Mouse (Mus musculus) ES-Bruce4 (cell line): Measurements from ENCODE around the gene Sft2d1.
A peak's percentile ranks its signal among the peaks of the same experiment; 100 is the strongest.

Source experiments
- CTCF ChIP-seq: IDR thresholded peaks from one replicate; pipeline ENCODE4 v1.8.1; 2011; ENCODE audit warnings: low read depth, low read length
- EP300 ChIP-seq: IDR thresholded peaks from 2 replicates; pipeline ENCODE4 v1.6.1; 2011; ENCODE audit warnings: low read depth, low read length; ENCODE audit not compliant: insufficient read depth
- POLR2A ChIP-seq: IDR thresholded peaks from one replicate; pipeline ENCODE4 v1.8.1; 2011; ENCODE audit warnings: low read length; ENCODE audit not compliant: insufficient read depth

GRCm38 (mm10) chr17:8372286-8373046, 61.6 kb downstream of the Sft2d1 start:
- no peak for TF ChIP-seq POLR2A
- TF ChIP-seq CTCF, result peak; percentile 60
- TF ChIP-seq EP300, result no peak
